Mouse (Mus musculus): ENCODE measurements around the gene Spred2. TPM values are rescaled to one million over a fixed set of nuclear protein-coding genes. Genes with fewer than 3 reads are reported as not detected.

Gene Spred2
- polyA plus RNA-seq, 1 experiment from 2014 or later = 5.5 TPM

DNA sequence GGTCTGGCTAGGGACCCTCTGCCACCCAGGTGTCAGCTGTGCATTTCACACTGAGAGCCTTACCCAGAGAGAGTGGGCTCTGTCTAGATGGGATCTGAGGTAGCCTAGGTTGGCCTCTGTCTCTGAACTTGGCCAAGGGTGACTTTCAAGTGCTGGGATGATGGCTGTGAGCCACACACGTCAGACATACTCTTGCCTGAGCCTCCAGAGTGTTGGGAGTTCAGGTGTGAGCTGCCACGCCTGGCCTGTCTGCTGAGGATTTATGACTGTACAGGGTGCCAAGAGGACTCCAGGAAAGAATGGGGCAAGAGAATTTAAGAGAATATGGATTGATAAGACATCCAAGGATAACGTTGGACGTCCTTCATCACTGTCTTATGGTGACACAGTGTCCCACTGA lies 17.8 kb downstream of the Spred2 start:
- Histone ChIP-seq H3K9me3 (ENCODE audit: control insufficient read depth, low read length) (no peaks in the 10 kb centered on the region), H3K27ac (replicated peaks; ENCODE audit: low read depth, low read length) (no peak overlapping the region), H3K9ac (replicated peaks; ENCODE audit: low read length) (no peak overlapping the region), H3K4me2 (ENCODE audit: low read length) (no peak overlapping the region), H3K27me3 (ENCODE audit: control insufficient read depth, insufficient read depth, low read length) (no peaks in the 10 kb centered on the region), H3K4me1 (ENCODE audit: control insufficient read depth, insufficient read depth, low read length) (no peaks in the 10 kb centered on the region), H3K36me3 (ENCODE audit: control insufficient read depth, insufficient read depth, low read length) (no peaks in the 10 kb centered on the region), H3K4me3 (replicated peaks; ENCODE audit: low read depth, low read length) (no peak overlapping the region)
- no peak for DNase-seq
- ATAC-seq (ENCODE audit: low FRiP score, low TSS enrichment) = no peak
- WGBS = 89% methylated on average over 4 of the region's 4 CpGs

DNA sequence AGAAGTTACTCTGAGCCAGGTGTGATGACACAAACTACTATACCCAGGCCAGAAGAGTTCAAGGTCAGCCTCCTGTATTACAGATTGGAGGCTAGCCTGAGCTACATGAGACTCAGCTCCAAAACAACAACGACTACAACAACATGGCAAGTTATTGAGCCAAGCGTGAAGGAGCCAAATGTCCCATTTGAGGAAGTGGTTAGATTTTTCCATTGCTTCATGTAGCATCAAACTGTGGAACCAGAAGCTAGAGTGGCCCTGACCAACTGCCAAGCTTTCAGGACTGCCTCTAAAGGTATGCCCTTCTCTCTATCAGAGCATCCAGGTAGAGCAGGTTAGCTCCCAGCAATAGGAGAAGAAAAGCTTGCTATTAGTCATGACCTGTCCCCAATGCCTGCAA lies 19.6 kb downstream of the Spred2 start:
- H3K4me3 ChIP-seq (replicated peaks; ENCODE audit: low read depth, low read length) = no peak overlapping the region
- no peak overlapping the region for H3K9ac ChIP-seq (replicated peaks; ENCODE audit: low read length)
- H3K4me2 ChIP-seq (ENCODE audit: low read length) = no peak overlapping the region
- H3K4me1 ChIP-seq (ENCODE audit: control insufficient read depth, insufficient read depth, low read length) = no peaks in the 10 kb centered on the region
- H3K27me3 ChIP-seq (ENCODE audit: control insufficient read depth, insufficient read depth, low read length) = no peaks in the 10 kb centered on the region
- ATAC-seq (ENCODE audit: low FRiP score, low TSS enrichment) (no peak), DNase-seq (no peak)
- H3K27ac ChIP-seq (replicated peaks; ENCODE audit: low read depth, low read length) = no peak overlapping the region
- 98% methylated on average over 2 of the region's 2 CpGs for WGBS
- no peaks in the 10 kb centered on the region for H3K9me3 ChIP-seq (ENCODE audit: control insufficient read depth, low read length)
- H3K36me3 ChIP-seq (ENCODE audit: control insufficient read depth, insufficient read depth, low read length) = no peaks in the 10 kb centered on the region

DNA sequence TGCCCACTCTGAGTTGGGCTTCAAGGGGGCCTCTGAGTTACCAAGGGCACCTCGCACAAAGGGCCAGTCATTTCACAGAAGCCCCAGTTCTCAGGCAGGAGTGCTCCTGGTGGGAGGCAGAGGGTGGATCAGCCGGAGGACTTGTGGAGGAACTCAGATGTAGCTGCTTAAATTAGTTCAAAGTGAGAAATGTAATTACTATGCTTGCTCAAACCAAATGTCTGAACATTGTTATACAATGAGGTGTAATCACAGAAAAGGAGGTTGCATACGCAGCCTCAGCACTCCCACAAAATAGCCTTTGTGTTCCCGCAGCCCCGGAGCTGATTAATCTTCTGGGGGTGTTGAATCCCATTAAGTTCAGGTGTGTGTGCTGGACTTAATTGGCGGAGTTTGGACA lies 20.5 kb downstream of the Spred2 start:
- ATAC-seq (ENCODE audit: low FRiP score, low TSS enrichment) (no peak), DNase-seq (no peak)
- WGBS = 73% methylated on average over 6 of the region's 6 CpGs
- H3K9ac ChIP-seq (replicated peaks; ENCODE audit: low read length) = no peak overlapping the region
- H3K4me3 ChIP-seq (replicated peaks; ENCODE audit: low read depth, low read length) = no peak overlapping the region
- no peaks in the 10 kb centered on the region for H3K27me3 ChIP-seq (ENCODE audit: control insufficient read depth, insufficient read depth, low read length)
- no peaks in the 10 kb centered on the region for H3K9me3 ChIP-seq (ENCODE audit: control insufficient read depth, low read length)
- H3K36me3 ChIP-seq (ENCODE audit: control insufficient read depth, insufficient read depth, low read length) = no peaks in the 10 kb centered on the region
- H3K4me1 ChIP-seq (ENCODE audit: control insufficient read depth, insufficient read depth, low read length) = no peaks in the 10 kb centered on the region
- no peak overlapping the region for H3K4me2 ChIP-seq (ENCODE audit: low read length)
- no peak overlapping the region for H3K27ac ChIP-seq (replicated peaks; ENCODE audit: low read depth, low read length)

DNA sequence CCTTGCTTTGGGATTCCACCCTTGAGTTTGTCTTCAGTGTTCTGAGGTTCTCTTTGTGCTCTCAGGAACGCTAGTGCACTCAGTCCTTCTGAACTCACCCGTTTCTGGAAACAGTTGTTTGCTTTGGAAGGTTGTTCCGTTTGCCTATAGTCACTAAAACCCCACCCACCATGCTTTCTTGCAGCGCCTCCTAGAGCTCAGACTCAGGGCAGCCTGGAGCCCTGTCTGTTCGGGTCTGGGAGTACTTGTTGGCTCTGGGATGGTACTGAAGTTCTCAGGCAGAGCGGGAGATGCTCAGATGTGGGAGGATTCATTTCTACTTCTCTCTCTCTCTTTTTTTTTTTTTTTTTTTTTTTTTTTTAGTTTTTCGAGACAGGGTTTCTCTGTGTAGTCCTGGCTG lies 22.5 kb downstream of the Spred2 start:
- 92% methylated on average over 6 of the region's 7 CpGs for WGBS
- ATAC-seq (ENCODE audit: low FRiP score, low TSS enrichment) (no peak), DNase-seq (no peak)
- no peak overlapping the region for H3K4me3 ChIP-seq (replicated peaks; ENCODE audit: low read depth, low read length)
- H3K9ac ChIP-seq (replicated peaks; ENCODE audit: low read length) = no peak overlapping the region
- no peaks in the 10 kb centered on the region for H3K4me1 ChIP-seq (ENCODE audit: control insufficient read depth, insufficient read depth, low read length)
- H3K27me3 ChIP-seq (ENCODE audit: control insufficient read depth, insufficient read depth, low read length) = no peaks in the 10 kb centered on the region
- no peak overlapping the region for H3K27ac ChIP-seq (replicated peaks; ENCODE audit: low read depth, low read length)
- no peaks in the 10 kb centered on the region for H3K36me3 ChIP-seq (ENCODE audit: control insufficient read depth, insufficient read depth, low read length)
- H3K4me2 ChIP-seq (ENCODE audit: low read length) = no peak overlapping the region
- no peaks in the 10 kb centered on the region for H3K9me3 ChIP-seq (ENCODE audit: control insufficient read depth, low read length)

DNA sequence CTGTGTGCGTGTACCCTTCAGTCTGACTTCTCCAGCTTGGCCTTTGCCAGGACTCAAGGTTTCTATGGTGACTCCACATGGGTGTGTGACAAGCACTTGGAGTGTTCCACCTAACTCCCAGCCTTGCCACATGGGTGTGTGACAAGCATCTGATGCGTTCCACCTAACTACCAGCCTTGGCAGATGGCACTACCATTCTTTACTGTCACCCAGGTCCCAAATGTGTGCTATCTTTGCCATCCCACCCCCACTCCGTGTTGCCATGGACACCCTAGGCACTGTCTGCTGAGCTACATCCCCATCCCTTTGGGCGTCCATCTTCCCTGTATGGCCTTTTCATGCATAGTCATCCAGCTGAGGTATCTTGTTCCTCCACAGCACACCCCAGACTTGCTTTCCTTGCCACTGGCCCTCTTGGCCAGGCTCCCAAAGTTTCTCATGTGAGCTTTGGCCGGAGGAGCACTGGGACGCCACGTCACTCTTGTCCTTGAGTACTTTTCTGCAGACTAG lies 23.5 kb downstream of the Spred2 start:
- no peaks in the 10 kb centered on the region for H3K36me3 ChIP-seq (ENCODE audit: control insufficient read depth, insufficient read depth, low read length)
- H3K4me3 ChIP-seq (replicated peaks; ENCODE audit: low read depth, low read length) = no peak overlapping the region
- no peak for DNase-seq
- H3K9me3 ChIP-seq (ENCODE audit: control insufficient read depth, low read length) = no peaks in the 10 kb centered on the region
- H3K4me2 ChIP-seq (ENCODE audit: low read length) = no peak overlapping the region
- no peak overlapping the region for H3K27ac ChIP-seq (replicated peaks; ENCODE audit: low read depth, low read length)
- H3K4me1 ChIP-seq (ENCODE audit: control insufficient read depth, insufficient read depth, low read length) = no peaks in the 10 kb centered on the region
- ATAC-seq (ENCODE audit: low FRiP score, low TSS enrichment) = no peak
- 86% methylated on average over 7 of the region's 7 CpGs for WGBS
- H3K9ac ChIP-seq (replicated peaks; ENCODE audit: low read length) = no peak overlapping the region
- no peaks in the 10 kb centered on the region for H3K27me3 ChIP-seq (ENCODE audit: control insufficient read depth, insufficient read depth, low read length)

DNA sequence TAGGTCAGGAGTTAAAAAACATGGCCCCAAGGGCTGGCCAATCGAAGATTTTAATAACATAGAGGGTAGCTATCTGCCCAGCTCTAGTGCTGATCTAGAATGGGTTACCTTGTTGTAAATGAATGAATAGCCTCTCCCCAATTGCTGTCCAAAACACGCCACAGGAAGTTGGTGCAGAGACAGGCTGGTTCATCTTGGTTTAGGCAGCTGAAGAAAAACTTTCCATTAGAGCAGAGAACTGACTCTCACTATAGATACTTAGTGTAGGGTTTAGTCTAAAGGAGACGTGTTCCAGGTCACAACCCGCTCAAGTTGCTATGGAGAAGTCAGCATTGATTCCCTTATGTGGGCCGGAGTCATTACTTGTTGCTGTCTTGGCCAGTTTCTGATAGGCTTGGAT lies 25.6 kb downstream of the Spred2 start:
- no peak overlapping the region for H3K4me2 ChIP-seq (ENCODE audit: low read length)
- no peaks in the 10 kb centered on the region for H3K9me3 ChIP-seq (ENCODE audit: control insufficient read depth, low read length)
- no peak for DNase-seq
- no peaks in the 10 kb centered on the region for H3K36me3 ChIP-seq (ENCODE audit: control insufficient read depth, insufficient read depth, low read length)
- H3K27ac ChIP-seq (replicated peaks; ENCODE audit: low read depth, low read length) = no peak overlapping the region
- H3K27me3 ChIP-seq (ENCODE audit: control insufficient read depth, insufficient read depth, low read length) = no peaks in the 10 kb centered on the region
- no peak overlapping the region for H3K4me3 ChIP-seq (replicated peaks; ENCODE audit: low read depth, low read length)
- ATAC-seq (ENCODE audit: low FRiP score, low TSS enrichment) = no peak
- no peaks in the 10 kb centered on the region for H3K4me1 ChIP-seq (ENCODE audit: control insufficient read depth, insufficient read depth, low read length)
- 81% methylated on average over 5 of the region's 5 CpGs for WGBS
- no peak overlapping the region for H3K9ac ChIP-seq (replicated peaks; ENCODE audit: low read length)

DNA sequence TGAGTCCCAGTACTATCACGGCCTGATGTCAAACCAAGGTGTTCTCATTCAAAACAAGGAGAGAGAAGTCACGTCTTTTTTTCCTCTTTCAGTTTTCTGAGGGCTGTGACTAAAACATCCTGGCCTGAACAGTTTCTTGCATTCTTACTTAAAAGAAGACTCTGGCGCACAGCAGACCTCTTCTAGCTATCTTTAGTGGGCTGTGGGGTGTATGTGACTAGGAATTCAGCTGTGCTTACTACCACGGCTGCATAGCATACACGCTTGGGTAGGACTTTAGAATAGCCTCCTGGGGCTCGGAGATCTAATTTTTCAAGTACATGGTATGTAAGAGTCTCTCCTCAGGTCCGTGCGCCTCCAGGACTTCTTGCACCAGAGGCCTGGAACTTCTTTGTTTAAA lies 26.0 kb downstream of the Spred2 start:
- H3K4me2 ChIP-seq (ENCODE audit: low read length) = no peak overlapping the region
- WGBS = 83% methylated on average over 8 of the region's 8 CpGs
- H3K36me3 ChIP-seq (ENCODE audit: control insufficient read depth, insufficient read depth, low read length) = no peaks in the 10 kb centered on the region
- DNase-seq (no peak), ATAC-seq (ENCODE audit: low FRiP score, low TSS enrichment) (no peak)
- no peaks in the 10 kb centered on the region for H3K4me1 ChIP-seq (ENCODE audit: control insufficient read depth, insufficient read depth, low read length)
- no peak overlapping the region for H3K27ac ChIP-seq (replicated peaks; ENCODE audit: low read depth, low read length)
- H3K9me3 ChIP-seq (ENCODE audit: control insufficient read depth, low read length) = no peaks in the 10 kb centered on the region
- no peak overlapping the region for H3K4me3 ChIP-seq (replicated peaks; ENCODE audit: low read depth, low read length)
- no peaks in the 10 kb centered on the region for H3K27me3 ChIP-seq (ENCODE audit: control insufficient read depth, insufficient read depth, low read length)
- no peak overlapping the region for H3K9ac ChIP-seq (replicated peaks; ENCODE audit: low read length)

DNA sequence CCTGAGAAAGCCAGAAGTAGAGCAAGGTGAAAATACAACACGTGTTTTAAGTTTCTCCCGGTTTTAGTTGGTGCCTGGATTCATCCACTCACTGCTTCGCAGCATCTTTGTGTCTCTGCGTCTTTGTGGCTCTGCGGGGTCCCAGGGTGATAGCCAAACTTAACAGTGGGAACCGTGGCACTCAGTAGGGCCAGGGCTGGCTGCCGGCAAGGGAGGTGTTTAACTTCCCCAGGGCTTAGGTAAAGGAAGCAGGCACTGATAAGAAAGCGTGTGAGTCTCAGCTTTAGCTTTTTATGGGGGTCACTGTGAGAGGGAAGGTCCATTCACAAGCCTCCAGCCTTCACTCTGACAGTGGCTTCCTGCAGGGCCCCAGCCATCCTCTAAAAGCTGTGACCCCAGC lies 28.8 kb downstream of the Spred2 start:
- H3K4me2 ChIP-seq (ENCODE audit: low read length) = no peak overlapping the region
- ATAC-seq (ENCODE audit: low FRiP score, low TSS enrichment) (no peak), DNase-seq (no peak)
- WGBS = 73% methylated on average over 8 of the region's 8 CpGs
- no peak overlapping the region for H3K9ac ChIP-seq (replicated peaks; ENCODE audit: low read length)
- H3K36me3 ChIP-seq (ENCODE audit: control insufficient read depth, insufficient read depth, low read length) = no peaks in the 10 kb centered on the region
- no peak overlapping the region for H3K4me3 ChIP-seq (replicated peaks; ENCODE audit: low read depth, low read length)
- no peaks in the 10 kb centered on the region for H3K4me1 ChIP-seq (ENCODE audit: control insufficient read depth, insufficient read depth, low read length)
- H3K27ac ChIP-seq (replicated peaks; ENCODE audit: low read depth, low read length) = no peak overlapping the region
- no peaks in the 10 kb centered on the region for H3K9me3 ChIP-seq (ENCODE audit: control insufficient read depth, low read length)
- H3K27me3 ChIP-seq (ENCODE audit: control insufficient read depth, insufficient read depth, low read length) = no peaks in the 10 kb centered on the region

DNA sequence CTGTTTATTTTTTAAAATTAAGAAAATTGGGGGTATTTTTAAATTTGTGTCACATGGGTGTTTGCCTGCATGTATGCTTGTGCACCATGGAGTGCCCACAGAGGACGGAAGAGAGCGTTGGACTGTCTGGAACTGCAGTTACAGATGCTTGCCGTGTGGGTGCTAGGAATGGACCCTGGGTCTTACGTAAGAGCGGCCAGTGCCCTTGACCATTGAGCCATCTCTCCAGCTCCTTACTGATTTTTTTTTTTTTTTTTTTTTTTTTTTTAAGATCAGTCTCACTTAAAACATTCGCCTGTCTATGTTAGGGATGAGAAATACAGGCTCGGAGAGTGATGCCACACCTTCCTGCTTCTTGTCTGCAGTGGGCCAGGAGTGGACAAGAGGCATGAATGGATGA lies 29.7 kb downstream of the Spred2 start:
- DNase-seq = no peak
- Histone ChIP-seq H3K9me3 (ENCODE audit: control insufficient read depth, low read length) (no peaks in the 10 kb centered on the region), H3K4me3 (replicated peaks; ENCODE audit: low read depth, low read length) (no peak overlapping the region), H3K36me3 (ENCODE audit: control insufficient read depth, insufficient read depth, low read length) (no peaks in the 10 kb centered on the region), H3K27ac (replicated peaks; ENCODE audit: low read depth, low read length) (no peak overlapping the region), H3K4me1 (ENCODE audit: control insufficient read depth, insufficient read depth, low read length) (no peaks in the 10 kb centered on the region), H3K4me2 (ENCODE audit: low read length) (no peak overlapping the region), H3K27me3 (ENCODE audit: control insufficient read depth, insufficient read depth, low read length) (no peaks in the 10 kb centered on the region), H3K9ac (replicated peaks; ENCODE audit: low read length) (no peak overlapping the region)
- no peak for ATAC-seq (ENCODE audit: low FRiP score, low TSS enrichment)
- 97% methylated on average over 7 of the region's 7 CpGs for WGBS

All from midbrain, embryonic 14.5 days (tissue).